Mouse (Mus musculus): ENCODE data around the gene Cables2. TPM values are rescaled to one million over a fixed set of nuclear protein-coding genes. Genes with fewer than 3 reads are reported as not detected.

Gene Cables2
- total and polyA plus RNA-seq, 2 experiments: 8.9 to 29.2 TPM

DNA sequence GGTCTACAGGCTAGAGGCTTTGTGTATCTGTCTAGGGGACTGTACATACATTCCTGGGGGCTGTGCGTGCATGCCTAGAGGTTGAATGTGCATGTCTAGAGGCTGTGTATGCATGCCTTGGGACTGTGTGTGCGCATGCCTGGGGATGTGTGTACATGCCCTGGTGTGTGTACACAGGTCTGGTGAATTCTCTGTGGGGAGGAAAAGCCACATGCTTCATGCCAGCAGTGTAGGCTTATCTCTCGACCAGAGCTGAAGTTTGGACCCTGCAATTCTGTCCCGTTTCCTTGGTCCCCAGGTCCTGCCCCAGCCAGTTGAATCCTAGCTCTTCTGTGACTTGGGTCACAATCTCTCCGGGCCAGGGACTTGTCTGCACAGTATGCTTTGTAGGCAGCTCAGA, 18.3 kb upstream of the Cables2 start:
- Histone ChIP-seq H3K4me1 (ENCODE audit: control insufficient read depth, insufficient read depth, low read length) (no peaks in the 10 kb centered on the region), H3K9ac (ENCODE audit: low read depth, low read length) (no peak overlapping the region), H3K79me2 (ENCODE audit: control insufficient read depth, insufficient read depth, low read length) (no peaks in the 10 kb centered on the region), H3K27ac (replicated peaks; ENCODE audit: insufficient read depth, low read depth, low read length) (0 out of 2 replicates have a peak overlapping the region, but pooled peaks have one; percentile 24), H3K36me3 (ENCODE audit: control insufficient read depth, insufficient read depth, low read length) (no peaks in the 10 kb centered on the region), H3K4me3 (ENCODE audit: insufficient read depth, low read depth, low read length) (no peak overlapping the region), H3K27me3 (ENCODE audit: control insufficient read depth, insufficient read depth, low read length) (no peaks in the 10 kb centered on the region; the same call in 1 of the 2 replicates)
- no peak for DNase-seq (ENCODE audit: extremely low read depth, low read depth, low spot score)
- 33% methylated on average over 5 of the region's 5 CpGs for WGBS
- TF ChIP-seq POLR2A (IDR thresholded peaks at IDR 0.05; ENCODE audit: extremely low read depth, insufficient read depth, low read length) (no peak), CTCF (IDR thresholded peaks at IDR 0.05; ENCODE audit: low read depth, low read length) (no peak)

DNA sequence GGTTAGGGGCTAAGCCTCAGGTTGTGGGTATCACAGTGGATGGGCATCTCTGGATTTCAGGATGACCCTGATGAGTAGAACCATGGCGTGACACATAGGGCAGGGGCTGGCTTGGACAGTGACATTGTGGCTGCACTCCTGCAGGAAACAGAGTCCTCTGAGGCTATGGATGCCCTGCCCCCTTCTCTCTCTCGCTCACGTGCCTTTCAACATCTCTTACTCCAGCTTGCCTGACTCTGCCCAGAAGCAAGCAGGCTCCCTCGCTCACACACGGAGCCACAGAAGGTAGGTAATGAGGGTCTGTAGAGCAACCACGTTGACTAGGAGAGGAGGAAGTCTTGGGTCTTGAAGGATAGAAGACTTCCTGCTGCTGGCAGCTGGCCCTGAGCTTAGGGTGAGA, 17.2 kb upstream of the Cables2 start:
- H3K79me2 ChIP-seq (ENCODE audit: control insufficient read depth, insufficient read depth, low read length): no peaks in the 10 kb centered on the region
- H3K27ac ChIP-seq (replicated peaks; ENCODE audit: insufficient read depth, low read depth, low read length): no peak overlapping the region
- H3K4me1 ChIP-seq (ENCODE audit: control insufficient read depth, insufficient read depth, low read length): no peaks in the 10 kb centered on the region
- H3K27me3 ChIP-seq (ENCODE audit: control insufficient read depth, insufficient read depth, low read length): no peaks in the 10 kb centered on the region; the same call in 1 of the 2 replicates
- no peaks in the 10 kb centered on the region for H3K36me3 ChIP-seq (ENCODE audit: control insufficient read depth, insufficient read depth, low read length)
- 64% methylated on average over 6 of the region's 6 CpGs for WGBS
- no peak overlapping the region for H3K9ac ChIP-seq (ENCODE audit: low read depth, low read length)
- TF ChIP-seq CTCF (IDR thresholded peaks at IDR 0.05; ENCODE audit: low read depth, low read length) (no peak), POLR2A (IDR thresholded peaks at IDR 0.05; ENCODE audit: extremely low read depth, insufficient read depth, low read length) (no peak)
- DNase-seq (ENCODE audit: extremely low read depth, low read depth, low spot score): no peak
- H3K4me3 ChIP-seq (ENCODE audit: insufficient read depth, low read depth, low read length): no peak overlapping the region

DNA sequence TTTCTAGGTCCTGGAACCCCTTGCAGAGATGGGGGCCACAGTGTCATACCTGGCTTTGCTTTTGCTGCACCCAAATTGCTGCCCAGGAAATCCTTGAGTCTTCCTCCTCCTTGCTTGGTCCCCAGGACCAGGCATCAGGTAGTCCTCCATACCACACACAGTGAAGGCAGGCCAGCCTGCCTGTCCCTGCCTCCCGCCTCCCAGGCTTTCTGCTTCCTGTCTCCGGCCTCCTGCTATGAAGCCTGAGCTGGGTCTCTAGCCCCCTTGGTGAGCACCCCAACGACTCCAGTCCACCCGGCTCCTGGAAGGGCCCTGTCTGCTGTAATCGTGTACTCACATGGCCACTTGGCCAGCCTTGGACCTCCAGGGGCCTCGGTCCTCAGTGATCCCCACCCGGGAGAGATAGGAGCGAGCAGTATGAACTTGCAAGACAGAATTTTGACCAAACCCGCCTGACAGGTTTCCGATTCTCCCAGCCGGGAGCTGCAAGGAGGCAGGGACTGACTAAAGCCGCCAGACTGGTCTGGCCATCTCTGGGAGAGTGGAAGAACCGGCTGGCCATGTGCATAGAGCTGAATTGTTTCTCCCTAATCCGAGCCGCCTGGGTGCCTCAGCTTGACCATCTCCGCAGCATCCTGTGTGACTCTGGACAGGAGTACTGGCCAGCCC, 16.3 kb upstream of the Cables2 start, which contains the start of gene Rbbp8nl:
Gene Rbbp8nl (minus strand): TSS at position 440 of the 669 bp plus-strand sequence.
- H3K36me3 ChIP-seq (ENCODE audit: control insufficient read depth, insufficient read depth, low read length): no peaks in the 10 kb centered on the region
- H3K27ac ChIP-seq (replicated peaks; ENCODE audit: insufficient read depth, low read depth, low read length): no peak within 1 kb of the TSS
- no peaks in the 10 kb centered on the region; the same call in 1 of the 2 replicates for H3K27me3 ChIP-seq (ENCODE audit: control insufficient read depth, insufficient read depth, low read length)
- H3K4me3 ChIP-seq (ENCODE audit: insufficient read depth, low read depth, low read length): no peak within 1 kb of the TSS
- WGBS: 77% methylated on average over 16 of the region's 16 CpGs
- no peaks in the 10 kb centered on the region for H3K4me1 ChIP-seq (ENCODE audit: control insufficient read depth, insufficient read depth, low read length)
- no peaks in the 10 kb centered on the region for H3K79me2 ChIP-seq (ENCODE audit: control insufficient read depth, insufficient read depth, low read length)
- H3K9ac ChIP-seq (ENCODE audit: low read depth, low read length): no peak within 1 kb of the TSS
- TF ChIP-seq POLR2A (IDR thresholded peaks at IDR 0.05; ENCODE audit: extremely low read depth, insufficient read depth, low read length) (no peak), CTCF (IDR thresholded peaks at IDR 0.05; ENCODE audit: low read depth, low read length) (no peak)
- no peak for DNase-seq (ENCODE audit: extremely low read depth, low read depth, low spot score)

DNA sequence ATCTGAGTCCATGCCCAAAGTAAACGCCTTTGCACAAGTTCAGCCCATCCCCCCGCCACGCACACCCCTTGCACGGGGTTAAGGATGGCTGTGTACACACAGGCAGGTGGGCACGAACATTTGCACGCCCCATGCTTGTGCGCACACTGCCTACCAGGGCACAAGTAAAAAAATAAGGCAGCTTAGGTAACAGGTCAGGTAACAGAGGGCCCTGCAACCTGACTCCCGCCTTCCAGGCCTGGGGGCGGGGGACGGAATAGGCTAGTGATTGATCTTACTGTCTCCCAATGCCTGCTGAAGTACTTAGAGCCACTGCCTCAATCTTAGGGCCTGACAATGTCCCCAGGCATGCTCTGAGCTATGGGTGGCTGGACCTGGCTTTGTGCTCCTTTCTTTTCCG, 15.7 kb upstream of the Cables2 start:
- Histone ChIP-seq H3K79me2 (ENCODE audit: control insufficient read depth, insufficient read depth, low read length) (no peaks in the 10 kb centered on the region), H3K36me3 (ENCODE audit: control insufficient read depth, insufficient read depth, low read length) (no peaks in the 10 kb centered on the region), H3K4me3 (ENCODE audit: insufficient read depth, low read depth, low read length) (no peak overlapping the region), H3K9ac (ENCODE audit: low read depth, low read length) (no peak overlapping the region), H3K4me1 (ENCODE audit: control insufficient read depth, insufficient read depth, low read length) (no peaks in the 10 kb centered on the region), H3K27me3 (ENCODE audit: control insufficient read depth, insufficient read depth, low read length) (no peaks in the 10 kb centered on the region; the same call in 1 of the 2 replicates), H3K27ac (replicated peaks; ENCODE audit: insufficient read depth, low read depth, low read length) (no peak overlapping the region)
- 71% methylated on average over 11 of the region's 11 CpGs for WGBS
- no peak for TF ChIP-seq POLR2A (IDR thresholded peaks at IDR 0.05; ENCODE audit: extremely low read depth, insufficient read depth, low read length)
- no peak for TF ChIP-seq CTCF (IDR thresholded peaks at IDR 0.05; ENCODE audit: low read depth, low read length)
- no peak for DNase-seq (ENCODE audit: extremely low read depth, low read depth, low spot score)

DNA sequence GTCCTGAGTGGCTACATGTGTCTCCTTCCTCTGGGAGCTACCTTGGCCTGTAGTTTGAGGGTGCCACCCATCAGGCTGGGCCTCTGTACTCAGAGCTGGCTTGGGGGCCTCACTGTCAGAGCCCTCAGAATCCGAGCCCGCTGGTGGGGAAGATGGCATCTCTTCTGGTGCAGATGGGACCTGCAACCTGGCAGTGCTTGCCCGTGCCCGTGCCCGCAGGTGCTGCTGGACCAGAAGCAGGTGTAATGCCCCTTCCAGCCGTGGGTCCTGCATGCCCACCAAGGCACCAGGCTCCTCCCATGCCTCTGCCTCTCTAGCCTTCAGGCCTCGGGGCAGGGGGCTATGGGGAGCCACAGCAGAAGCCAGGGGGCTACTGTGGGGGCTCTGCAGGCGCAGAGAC, 6.0 kb upstream of the Cables2 start:
- Histone ChIP-seq H3K4me3 (ENCODE audit: insufficient read depth, low read depth, low read length) (no peak overlapping the region), H3K27me3 (ENCODE audit: control insufficient read depth, insufficient read depth, low read length) (no peaks in the 10 kb centered on the region), H3K4me1 (ENCODE audit: control insufficient read depth, insufficient read depth, low read length) (peaks cover 2% of the 10 kb centered on the region; the same call in 1 of the 2 replicates), H3K9ac (ENCODE audit: low read depth, low read length) (no peak overlapping the region), H3K36me3 (ENCODE audit: control insufficient read depth, insufficient read depth, low read length) (no peaks in the 10 kb centered on the region), H3K79me2 (ENCODE audit: control insufficient read depth, insufficient read depth, low read length) (no peaks in the 10 kb centered on the region), H3K27ac (replicated peaks; ENCODE audit: insufficient read depth, low read depth, low read length) (no peak overlapping the region)
- TF ChIP-seq CTCF (IDR thresholded peaks at IDR 0.05; ENCODE audit: low read depth, low read length) (no peak), POLR2A (IDR thresholded peaks at IDR 0.05; ENCODE audit: extremely low read depth, insufficient read depth, low read length) (no peak)
- no peak for DNase-seq (ENCODE audit: extremely low read depth, low read depth, low spot score)
- WGBS: 91% methylated on average over 8 of the region's 8 CpGs

DNA sequence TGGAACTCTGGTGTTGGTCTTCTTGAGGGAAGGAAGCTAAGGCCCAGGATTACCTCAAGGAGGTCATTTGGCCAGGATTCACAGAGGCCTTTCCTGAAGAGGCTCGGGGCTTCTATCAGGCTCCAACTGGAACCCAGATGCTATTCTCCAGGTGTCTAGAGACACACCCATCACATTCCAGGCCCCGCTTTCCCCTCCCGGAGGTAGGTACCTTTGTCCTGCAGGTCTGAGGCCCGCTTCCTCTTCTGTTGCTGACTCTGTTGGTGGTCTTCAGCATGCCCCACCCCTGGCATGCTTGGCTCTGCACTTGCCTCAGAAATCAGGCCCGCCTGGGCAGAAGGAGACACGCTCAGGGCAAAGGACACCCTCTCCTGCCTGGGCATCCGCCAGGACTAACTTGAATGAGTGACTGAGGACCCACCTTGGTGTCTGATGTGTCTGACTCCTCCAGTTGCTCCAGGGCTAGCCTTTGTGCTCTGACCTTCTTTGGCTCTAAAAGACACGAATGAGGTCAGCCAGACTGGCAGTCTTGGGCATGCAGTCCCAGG, 4.6 kb upstream of the Cables2 start:
- TF ChIP-seq CTCF (IDR thresholded peaks at IDR 0.05; ENCODE audit: low read depth, low read length): no peak
- no peak for TF ChIP-seq POLR2A (IDR thresholded peaks at IDR 0.05; ENCODE audit: extremely low read depth, insufficient read depth, low read length)
- DNase-seq (ENCODE audit: extremely low read depth, low read depth, low spot score): no peak
- H3K4me3 ChIP-seq (ENCODE audit: insufficient read depth, low read depth, low read length): no peak overlapping the region
- no peak overlapping the region for H3K9ac ChIP-seq (ENCODE audit: low read depth, low read length)
- H3K36me3 ChIP-seq (ENCODE audit: control insufficient read depth, insufficient read depth, low read length): no peaks in the 10 kb centered on the region
- H3K4me1 ChIP-seq (ENCODE audit: control insufficient read depth, insufficient read depth, low read length): peaks cover 5% of the 10 kb centered on the region; the same call in 1 of the 2 replicates
- no peaks in the 10 kb centered on the region for H3K27me3 ChIP-seq (ENCODE audit: control insufficient read depth, insufficient read depth, low read length)
- no peak overlapping the region for H3K27ac ChIP-seq (replicated peaks; ENCODE audit: insufficient read depth, low read depth, low read length)
- 91% methylated on average over 8 of the region's 8 CpGs for WGBS
- peaks cover 2% of the 10 kb centered on the region; the same call in 1 of the 2 replicates for H3K79me2 ChIP-seq (ENCODE audit: control insufficient read depth, insufficient read depth, low read length)
